Mouse (Mus musculus) kidney, postnatal 0 days (tissue): ENCODE data around the gene Npw. TPM values are rescaled to one million over a fixed set of nuclear protein-coding genes. Genes with fewer than 3 reads are reported as not detected.

Source experiments
- ATAC-seq: fragments of 200-750 bp; cut with Nextera tagmentation; replicated peaks from 2 replicates; pipeline ENCODE4 v1.8.0; 2017; ENCODE audit warnings: low read depth, moderate number of reproducible peaks, moderate TSS enrichment, moderate library complexity; ENCODE audit not compliant: low FRiP score
- DNase-seq: peaks from one replicate; pipeline ENCODE4 v3.0.0-alpha.2; 2016; ENCODE audit warnings: low spot score
- H3K27ac ChIP-seq: fragments of 300-500 bp; sonication (generic); 2 replicates; pipeline ENCODE4 v1.5.1; 2014; ENCODE audit warnings: mild to moderate bottlenecking
- H3K27me3 ChIP-seq: fragments of 300-500 bp; sonication (generic); 2 replicates; pipeline ENCODE4 v1.6.1; 2014; ENCODE audit warnings: low read length, mixed read lengths; ENCODE audit not compliant: insufficient read depth
- H3K36me3 ChIP-seq: fragments of 300-500 bp; sonication (generic); 2 replicates; pipeline ENCODE4 v1.6.1; 2014; ENCODE audit warnings: low read length, mixed read lengths; ENCODE audit not compliant: insufficient read depth
- H3K4me1 ChIP-seq: fragments of 300-500 bp; sonication (generic); replicated peaks from 2 replicates; pipeline ENCODE4 v1.6.1; 2014; ENCODE audit warnings: antibody characterized with exemption, low read length, mixed read lengths; ENCODE audit not compliant: insufficient read depth
- H3K4me2 ChIP-seq: fragments of 300-500 bp; sonication (generic); 2 replicates; pipeline ENCODE4 v1.6.1; 2014; ENCODE audit warnings: mild to moderate bottlenecking, low read length, moderate library complexity, mixed read lengths
- H3K4me3 ChIP-seq: fragments of 300-500 bp; sonication (generic); replicated peaks from 2 replicates; pipeline ENCODE4 v1.5.1; 2014; ENCODE audit warnings: low read depth, low read length
- H3K9ac ChIP-seq: fragments of 300-500 bp; sonication (generic); 2 replicates; pipeline ENCODE4 v1.6.1; 2014; ENCODE audit warnings: low read depth, low read length
- H3K9me3 ChIP-seq: fragments of 300-500 bp; sonication (generic); replicated peaks from 2 replicates; pipeline ENCODE4 v1.6.1; 2016; ENCODE audit warnings: low read length, inconsistent platforms, mixed read lengths
- CTCF ChIP-seq: IDR thresholded peaks from 2 replicates; pipeline ENCODE4 v1.5.1; 2016; ENCODE audit warnings: antibody characterized with exemption, low read depth, mild to moderate bottlenecking, moderate library complexity
- WGBS: fragments of 180-500 bp; shearing (Covaris S2); extraction: QIAGEN DNeasy Blood & Tissue Kit; methylation state at CpG from one replicate; pipeline ENCODE4 v1.1.7; 2014; 5-methylcytosine and 5-hydroxymethylcytosine counted together
- polyA plus RNA-seq: library from polyadenylated mRNA; unstranded; fragments of >200 nt; fragmentation: Nextera tagmentation; extraction: Ambion mirVana; gene quantifications from 2 replicates; pipeline ENCODE4 v1.2.1, GENCODE M21; 2015

The Npw gene
- polyA plus RNA-seq, 1 experiment from 2014 or later, result 0.32 TPM

DNA sequence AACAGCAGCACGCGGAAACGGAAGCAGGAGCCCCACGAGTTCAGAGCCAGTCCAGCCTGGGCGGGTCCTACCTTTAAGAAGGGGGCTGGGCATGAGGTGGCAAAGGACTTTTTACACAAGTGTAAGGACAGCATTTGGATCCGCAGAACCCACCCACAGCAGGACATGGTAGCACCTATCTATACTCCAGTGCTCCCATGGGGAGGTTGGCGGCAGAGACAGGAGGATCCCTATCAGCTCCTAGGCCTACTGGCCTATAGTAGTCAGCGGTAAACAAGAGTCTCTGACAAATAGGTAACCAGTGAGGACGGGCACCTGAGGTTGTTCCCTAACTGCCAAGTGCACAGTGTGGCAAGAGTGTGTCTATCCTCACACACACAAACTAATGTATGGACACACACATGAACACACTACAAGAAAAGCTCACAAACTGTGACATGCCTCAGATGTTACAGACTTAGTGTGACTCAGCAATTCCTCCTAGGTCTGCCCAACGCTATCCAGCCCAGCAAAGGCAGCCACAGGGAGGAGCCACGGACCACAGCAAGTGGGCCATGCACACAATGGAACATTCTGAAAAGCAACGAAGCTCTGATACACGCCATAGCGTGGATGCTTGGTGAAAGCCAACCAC, 40.6 kb downstream of the Npw start:
- WGBS, result 85% methylated on average over 14 of the region's 14 CpGs
- ATAC-seq (no peak), DNase-seq (no peak)
- Histone ChIP-seq H3K9me3 (no peaks in the 10 kb centered on the region), H3K36me3 (peaks cover 77% of the 10 kb centered on the region), H3K4me3 (no peak overlapping the region), H3K27ac (no peak overlapping the region), H3K27me3 (no peaks in the 10 kb centered on the region), H3K9ac (no peak overlapping the region), H3K4me1 (no peaks in the 10 kb centered on the region), H3K4me2 (no peak overlapping the region)
- peak; percentile 28; the same call in 1 of the 2 replicates for TF ChIP-seq CTCF

DNA sequence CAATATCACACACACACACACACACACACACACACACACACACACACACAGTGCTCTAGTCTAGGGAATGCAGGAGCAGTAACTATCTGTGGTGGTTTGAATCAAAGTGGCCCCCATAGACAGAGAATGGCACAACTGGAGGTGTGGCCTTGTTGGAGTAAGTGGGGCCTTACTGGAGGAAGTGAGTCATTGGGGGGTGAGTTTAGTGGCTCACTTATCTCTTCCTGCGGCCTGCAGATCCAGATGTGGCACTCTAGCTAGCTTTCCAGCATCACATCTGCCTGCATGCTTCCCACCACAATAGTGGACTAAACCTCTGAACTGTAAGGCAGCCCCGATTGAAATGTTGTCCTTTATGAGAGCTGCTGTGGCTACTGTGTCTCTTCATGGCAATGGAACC, 47.5 kb downstream of the Npw start:
- WGBS, result 86% methylated on average over 2 of the region's 2 CpGs
- Histone ChIP-seq H3K4me2 (no peak overlapping the region), H3K27me3 (no peaks in the 10 kb centered on the region), H3K4me3 (no peak overlapping the region), H3K36me3 (peaks cover 56% of the 10 kb centered on the region), H3K4me1 (no peaks in the 10 kb centered on the region), H3K9me3 (no peaks in the 10 kb centered on the region), H3K27ac (no peak overlapping the region), H3K9ac (no peak overlapping the region)
- DNase-seq, result no peak
- TF ChIP-seq CTCF, result no peak
- ATAC-seq, result no peak

DNA sequence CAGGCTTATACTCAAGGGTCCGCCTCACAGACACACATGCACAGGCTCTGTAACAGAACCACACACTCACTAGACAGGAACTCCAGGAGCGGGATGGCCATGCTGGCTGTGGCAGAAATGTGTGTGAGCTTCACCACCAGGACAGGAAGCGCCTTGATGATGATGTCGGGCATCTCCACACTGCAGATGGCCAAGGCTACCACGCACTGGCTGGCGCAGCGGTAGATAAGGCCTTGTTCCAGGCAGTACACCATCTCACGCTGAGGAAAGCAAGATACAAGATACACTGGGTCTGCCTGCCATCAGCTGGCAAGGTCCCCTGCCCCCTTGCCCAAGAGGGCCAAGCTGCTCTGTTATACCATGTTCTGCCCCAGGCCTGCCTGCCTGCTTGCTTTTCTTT, 49.4 kb downstream of the Npw start:
- Histone ChIP-seq H3K27ac (no peak overlapping the region), H3K9me3 (no peaks in the 10 kb centered on the region), H3K4me1 (no peaks in the 10 kb centered on the region), H3K4me3 (no peak overlapping the region), H3K36me3 (peaks cover 55% of the 10 kb centered on the region), H3K27me3 (no peaks in the 10 kb centered on the region), H3K4me2 (no peak overlapping the region), H3K9ac (no peak overlapping the region)
- TF ChIP-seq CTCF, result no peak
- ATAC-seq (no peak), DNase-seq (no peak)
- 92% methylated on average over 8 of the region's 8 CpGs for WGBS

DNA sequence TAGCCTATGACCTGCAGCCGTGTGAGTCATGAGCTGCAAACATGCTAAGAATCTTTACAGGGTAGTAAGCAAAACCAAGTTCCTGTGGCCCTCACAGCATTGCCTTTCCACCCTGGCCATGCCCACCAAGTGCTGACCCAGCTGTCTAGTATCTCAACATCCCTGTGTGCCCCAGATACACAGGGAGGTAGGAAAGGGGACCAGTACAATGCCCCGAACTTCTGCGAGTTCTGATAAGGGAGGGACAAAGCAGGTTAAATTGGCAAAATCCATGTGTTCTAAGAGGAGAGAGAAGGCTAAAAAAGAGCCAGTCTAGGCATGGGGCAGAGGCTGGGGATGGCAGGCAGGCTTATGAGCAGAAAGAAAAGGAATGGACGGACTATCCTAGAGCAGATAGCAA, 49.9 kb downstream of the Npw start:
- H3K9ac ChIP-seq, result no peak overlapping the region
- H3K36me3 ChIP-seq, result peaks cover 50% of the 10 kb centered on the region
- H3K27ac ChIP-seq, result no peak overlapping the region
- ATAC-seq (no peak), DNase-seq (no peak)
- H3K4me3 ChIP-seq, result no peak overlapping the region
- no peaks in the 10 kb centered on the region for H3K9me3 ChIP-seq
- no peaks in the 10 kb centered on the region for H3K27me3 ChIP-seq
- TF ChIP-seq CTCF, result no peak
- H3K4me1 ChIP-seq, result no peaks in the 10 kb centered on the region
- 96% methylated on average over 4 of the region's 4 CpGs for WGBS
- H3K4me2 ChIP-seq, result no peak overlapping the region

Other genes starting within 250 kb of the Npw start
- gene Rnps1, start 243.9 kb downstream of the Npw start, polyA plus RNA-seq, result 191 and 203 TPM in 2 replicates
- 109 and 136 TPM in 2 replicates for gene Eci1, start 231.8 kb downstream of the Npw start, polyA plus RNA-seq
- 3.8 and 4.1 TPM in 2 replicates for gene Dnase1l2, start 215.4 kb downstream of the Npw start, polyA plus RNA-seq
- gene E4f1, start 188.1 kb downstream of the Npw start, polyA plus RNA-seq, result 9.8 and 12.0 TPM in 2 replicates
- gene Pgp, start 188.1 kb downstream of the Npw start, polyA plus RNA-seq, result 61.7 and 64.0 TPM in 2 replicates
- 1.2 and 1.6 TPM in 2 replicates for gene Bricd5, start 184.6 kb downstream of the Npw start, polyA plus RNA-seq
- gene Mlst8, start 179.4 kb downstream of the Npw start, polyA plus RNA-seq, result 24.1 and 24.2 TPM in 2 replicates
- gene Caskin1, start 169.9 kb downstream of the Npw start, polyA plus RNA-seq, result 0.82 and 1.1 TPM in 2 replicates
- 59.4 and 67.3 TPM in 2 replicates for gene Traf7, start 130.5 kb downstream of the Npw start, polyA plus RNA-seq
- 3.5 and 3.7 TPM in 2 replicates for gene Rab26, start 124.2 kb downstream of the Npw start, polyA plus RNA-seq
- gene Pkd1, start 108.6 kb downstream of the Npw start, polyA plus RNA-seq, result 10.6 and 17.7 TPM in 2 replicates
- gene Tsc2, start 25.8 kb downstream of the Npw start, polyA plus RNA-seq, result 36.4 and 42.4 TPM in 2 replicates
- 13.4 and 14.9 TPM in 2 replicates for gene Nthl1, start 25.8 kb downstream of the Npw start, polyA plus RNA-seq
- 141 and 145 TPM in 2 replicates for gene Slc9a3r2, start 8.1 kb downstream of the Npw start, polyA plus RNA-seq
- 17.5 and 18.1 TPM in 2 replicates for gene Zfp598, start 11.2 kb upstream of the Npw start, polyA plus RNA-seq
- 1.4 and 1.7 TPM in 2 replicates for gene Syngr3, start 31.5 kb upstream of the Npw start, polyA plus RNA-seq
- gene Gfer, start 37.7 kb upstream of the Npw start, polyA plus RNA-seq, result 43.3 and 47.6 TPM in 2 replicates
- 2.6 and 2.7 TPM in 2 replicates for gene Noxo1, start 37.8 kb upstream of the Npw start, polyA plus RNA-seq
- 50.5 and 57.3 TPM in 2 replicates for gene Tbl3, start 49.2 kb upstream of the Npw start, polyA plus RNA-seq
- gene Rnf151, start 59.6 kb upstream of the Npw start, polyA plus RNA-seq, result not detected in 2 replicates
- 1,452 and 1,460 TPM in 2 replicates for gene Rps2, start 59.7 kb upstream of the Npw start, polyA plus RNA-seq
- gene Ndufb10, start 66.0 kb upstream of the Npw start, polyA plus RNA-seq, result 417 and 419 TPM in 2 replicates
- gene Rpl3l, start 69.4 kb upstream of the Npw start, polyA plus RNA-seq, result 0.36 and 0.38 TPM in 2 replicates
- 45.8 and 48.6 TPM in 2 replicates for gene Msrb1, start 78.2 kb upstream of the Npw start, polyA plus RNA-seq
- gene Hs3st6, start 94.5 kb upstream of the Npw start, polyA plus RNA-seq, result 33.0 and 38.6 TPM in 2 replicates
- gene Meiob, start 145.8 kb upstream of the Npw start, polyA plus RNA-seq, result 0.23 and 0.47 TPM in 2 replicates
- 99.7 and 101 TPM in 2 replicates for gene Hagh, start 181.7 kb upstream of the Npw start, polyA plus RNA-seq
- 88.0 and 90.7 TPM in 2 replicates for gene Fahd1, start 191.9 kb upstream of the Npw start, polyA plus RNA-seq
- gene Igfals, start 207.5 kb upstream of the Npw start, polyA plus RNA-seq, result 6.8 and 8.2 TPM in 2 replicates
- 55.9 and 57.5 TPM in 2 replicates for gene Nubp2, start 227.9 kb upstream of the Npw start, polyA plus RNA-seq
- gene Spsb3, start 228.2 kb upstream of the Npw start, polyA plus RNA-seq, result 53.4 and 55.9 TPM in 2 replicates
- gene Eme2, start 236.6 kb upstream of the Npw start, polyA plus RNA-seq, result 29.5 and 29.6 TPM in 2 replicates
- gene Mrps34, start 236.7 kb upstream of the Npw start, polyA plus RNA-seq, result 141 TPM in 2 replicates
- 87.1 and 93.1 TPM in 2 replicates for gene Nme3, start 238.0 kb upstream of the Npw start, polyA plus RNA-seq